Mouse (Mus musculus): Measurements from ENCODE around the gene Sh2b1.

GRCm38 (mm10) chr7:126418496-126418895 lies 56.7 kb downstream of the Sh2b1 start:
- TF ChIP-seq CTCF (IDR thresholded peaks at IDR 0.05; ENCODE audit: insufficient read depth, low read depth, low read length) = no peak
- TF ChIP-seq POLR2A (IDR thresholded peaks at IDR 0.05; ENCODE audit: insufficient read depth, low read depth, low read length) = no peak

Data from olfactory bulb, adult 2 months (tissue).